Mouse (Mus musculus): ENCODE measurements around the gene Olfr32. TPM values are rescaled to one million over a fixed set of nuclear protein-coding genes. Genes with fewer than 3 reads are reported as not detected.
"Not testable (repeated sequence)": the region's sequence is repeated elsewhere in the genome, so short reads cannot be mapped to it uniquely, and the experiment has no call there.

Gene Olfr32
- not detected for total RNA-seq (2021)
- long read RNA-seq, experiment 1: 0 reads
- long read RNA-seq, experiment 2: 0 reads

GRCm38 (mm10) chr2:90142196-90142595 lies at the start of gene Olfr32:
Olfr32 (minus strand) TSS chr2:90142296.
- DNase-seq (ENCODE audit: low spot score in 2 of 2): no peak
- H3K27ac ChIP-seq: no peak within 1 kb of the TSS
- no peak within 1 kb of the TSS for H3K4me3 ChIP-seq
- no peak for TF ChIP-seq CTCF (conservative IDR thresholded peaks at IDR 0.05)

- H3K27ac ChIP-seq; DNase-seq (ENCODE audit: low spot score in 2 of 2); H3K4me3 ChIP-seq: not testable (repeated sequence)
Measured at GRCm38 (mm10) chr2:90187082-90187481, 45.0 kb upstream of the Olfr32 start.

GRCm38 (mm10) chr2:90186082-90186481 lies 44.0 kb upstream of the Olfr32 start:
- DNase-seq (ENCODE audit: low spot score in 2 of 2); H3K27ac ChIP-seq; H3K4me3 ChIP-seq: not testable (repeated sequence)

- Histone ChIP-seq H3K27ac (no peak overlapping the region), H3K4me3 (no peak overlapping the region)
- TF ChIP-seq CTCF (conservative IDR thresholded peaks at IDR 0.05): no peak
- no peak for DNase-seq (ENCODE audit: low spot score in 2 of 2)
Measured at GRCm38 (mm10) chr2:90153916-90154315, 11.8 kb upstream of the Olfr32 start.

GRCm38 (mm10) chr2:90152991-90153390 lies 10.9 kb upstream of the Olfr32 start, which contains the start of gene Olfr1270:
Olfr1270 (minus strand) TSS chr2:90153091.
- no peak for DNase-seq (ENCODE audit: low spot score in 2 of 2)
- no peak for TF ChIP-seq CTCF (conservative IDR thresholded peaks at IDR 0.05)
- Histone ChIP-seq H3K27ac (no peak within 1 kb of the TSS), H3K4me3 (no peak within 1 kb of the TSS)

GRCm38 (mm10) chr2:90121312-90121711 lies 20.8 kb downstream of the Olfr32 start, which contains the start of gene Olfr1269:
Olfr1269 (minus strand) TSS chr2:90121412.
- no peak for TF ChIP-seq CTCF (conservative IDR thresholded peaks at IDR 0.05)
- no peak for DNase-seq (ENCODE audit: low spot score in 2 of 2)
- no peak within 1 kb of the TSS for H3K4me3 ChIP-seq
- no peak within 1 kb of the TSS for H3K27ac ChIP-seq

Other genes with a start within 250 kb of the Olfr32 start
- gene Olfr1258, start 215.0 kb downstream of the Olfr32 start, total RNA-seq (2021): not detected
- not detected for gene Olfr1259, start 193.6 kb downstream of the Olfr32 start, total RNA-seq (2021)
- not detected for gene Olfr1260, start 168.0 kb downstream of the Olfr32 start, total RNA-seq (2021)
- gene Olfr1261, start 151.1 kb downstream of the Olfr32 start, total RNA-seq (2021): not detected
- gene Olfr1262, start 142.2 kb downstream of the Olfr32 start, total RNA-seq (2021): not detected
- gene Olfr1263, start 130.2 kb downstream of the Olfr32 start, total RNA-seq (2021): not detected
- not detected for gene Olfr1264, start 116.7 kb downstream of the Olfr32 start, total RNA-seq (2021)
- not detected for gene Olfr1265, start 107.0 kb downstream of the Olfr32 start, total RNA-seq (2021)
- gene Olfr140, start 78.7 kb downstream of the Olfr32 start, total RNA-seq (2021): not detected
- gene Olfr1269, start 20.9 kb downstream of the Olfr32 start, total RNA-seq (2021): not detected
- gene Olfr1270, start 10.8 kb upstream of the Olfr32 start, total RNA-seq (2021): not detected
- gene Olfr1506, start 82.2 kb upstream of the Olfr32 start, total RNA-seq (2021): not detected
- gene Olfr142, start 115.3 kb upstream of the Olfr32 start, total RNA-seq (2021): not detected
- not detected for gene Olfr1271, start 128.7 kb upstream of the Olfr32 start, total RNA-seq (2021)
- not detected for gene Olfr1272, start 150.5 kb upstream of the Olfr32 start, total RNA-seq (2021)
- gene Gm13769, start 179.9 kb upstream of the Olfr32 start, total RNA-seq (2021): not detected

Data from layer of hippocampus, adult 2 months (tissue).